Mouse (Mus musculus): ENCODE results near the gene Gpr180.

DNA sequence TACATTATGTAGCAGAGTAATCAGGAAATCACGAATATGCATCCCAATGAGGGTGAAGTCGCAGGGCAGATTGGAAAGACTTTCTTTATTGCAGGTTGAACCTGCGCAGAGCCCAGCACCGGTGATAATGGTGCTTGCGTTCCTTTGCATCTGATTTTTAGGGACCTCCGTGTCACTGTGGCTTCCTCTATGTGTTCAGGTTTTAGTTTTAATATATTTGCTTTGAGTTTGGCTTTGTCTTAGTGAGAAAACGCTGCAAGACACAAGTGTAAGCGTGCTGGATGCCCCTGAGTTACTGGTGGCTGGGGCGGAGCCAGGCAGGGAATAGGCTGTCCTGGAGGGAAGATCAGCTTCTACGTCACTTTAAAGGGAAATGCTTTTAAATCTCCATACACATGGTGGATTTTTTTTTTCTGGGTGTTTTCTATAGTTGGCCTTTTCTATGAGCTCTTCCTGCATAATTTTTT lies 43.8 kb downstream of the Gpr180 start:
- TF ChIP-seq CTCF (IDR thresholded peaks at IDR 0.05; ENCODE audit: low read depth, low read length) (no peak), POLR2A (IDR thresholded peaks at IDR 0.05; ENCODE audit: extremely low read depth, insufficient read depth, low read length) (no peak)

Data from liver, adult 2 months (tissue).